Mouse (Mus musculus) cerebellum, adult 2 months (tissue): Measurements from ENCODE around the gene 2410004P03Rik. TPM values are rescaled to one million over a fixed set of nuclear protein-coding genes. Genes with fewer than 3 reads are reported as not detected.
A peak's percentile ranks its signal among the peaks of the same experiment; 100 is the strongest.

Source experiments
- DNase-seq, 2 experiments: peaks; one replicate each; pipeline ENCODE4 v3.0.0; 2021
- H3K27ac ChIP-seq: fragments of 200-500 bp; 2 replicates; pipeline ENCODE4 v1.5.1; 2012; ENCODE audit warnings: low read length, control low read depth, inconsistent platforms; ENCODE audit not compliant: insufficient read depth
- H3K27me3 ChIP-seq: fragments of 200-500 bp; 2 replicates; pipeline ENCODE4 v1.6.1; 2012; ENCODE audit warnings: inconsistent platforms, mild to moderate bottlenecking, low read length, moderate library complexity; ENCODE audit not compliant: control insufficient read depth, insufficient read depth
- H3K4me1 ChIP-seq: fragments of 200-500 bp; 2 replicates; pipeline ENCODE4 v1.6.1; 2011; ENCODE audit warnings: low read length; ENCODE audit not compliant: control insufficient read depth, insufficient read depth
- H3K4me3 ChIP-seq: fragments of 200-500 bp; replicated peaks from 2 replicates; pipeline ENCODE3; 2011; ENCODE audit warnings: mild to moderate bottlenecking, low read depth, low read length, control low read depth; ENCODE audit not compliant: insufficient read depth
- CTCF ChIP-seq: fragments of 200-500 bp; IDR thresholded peaks from 2 replicates; pipeline ENCODE4 v1.5.1; 2011; ENCODE audit warnings: low read depth, mild to moderate bottlenecking, control low read depth, low read length, moderate library complexity, borderline replicate concordance; ENCODE audit not compliant: insufficient read depth
- POLR2A ChIP-seq: fragments of 200-500 bp; IDR thresholded peaks from 2 replicates; pipeline ENCODE4 v1.6.1; 2011; ENCODE audit warnings: low read length, control low read depth, borderline replicate concordance; ENCODE audit not compliant: insufficient read depth
- WGBS: fragments of 180-500 bp; shearing (Covaris S2); methylation state at CpG from one replicate; pipeline ENCODE4 v1.1.7; 2018; 5-methylcytosine and 5-hydroxymethylcytosine counted together
- polyA plus RNA-seq: library from polyadenylated mRNA; depleted of rRNA; stranded (reverse); fragments of >200 nt; gene quantifications from 2 replicates; pipeline ENCODE4 v1.2.3, GENCODE M21; 2012

The 2410004P03Rik gene
- polyA plus RNA-seq, 1 experiment = 0.90 TPM

DNA sequence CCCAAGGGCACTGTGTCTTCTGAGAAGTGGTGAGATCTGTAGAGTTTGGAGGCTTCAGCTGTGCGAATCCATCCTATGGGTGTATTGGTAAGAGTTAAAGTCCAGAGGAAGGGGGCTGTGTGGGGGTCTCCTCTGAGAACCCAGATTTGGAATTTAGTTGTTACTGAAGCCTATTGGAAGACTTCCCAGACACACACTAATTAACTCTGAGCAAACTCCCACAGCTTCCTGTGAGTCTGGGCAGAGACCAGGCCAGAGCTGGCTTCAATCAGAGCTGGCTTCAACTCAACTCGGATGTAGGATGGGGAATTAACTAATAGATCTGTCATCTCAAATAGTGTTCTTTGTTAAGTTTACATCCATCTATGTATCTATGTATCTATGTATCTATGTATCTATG, 4.2 kb upstream of the 2410004P03Rik start:
- no peak for DNase-seq
- Histone ChIP-seq H3K27me3 (no peaks in the 10 kb centered on the region), H3K4me3 (no peak overlapping the region), H3K4me1 (no peaks in the 10 kb centered on the region), H3K27ac (no peak overlapping the region)
- TF ChIP-seq CTCF (no peak), POLR2A (no peak)
- WGBS = 44% methylated on average over 2 of the region's 2 CpGs

GRCm38 (mm10) chr12:17012067-17012899, 756 bp upstream of the 2410004P03Rik start:
- no peak for DNase-seq
- no peak overlapping the region for H3K27ac ChIP-seq
- H3K4me1 ChIP-seq = no peaks in the 10 kb centered on the region
- H3K4me3 ChIP-seq = no peak overlapping the region
- 82% methylated on average over 2 of the region's 2 CpGs for WGBS
- no peaks in the 10 kb centered on the region for H3K27me3 ChIP-seq
- TF ChIP-seq CTCF (no peak), POLR2A (no peak)

DNA sequence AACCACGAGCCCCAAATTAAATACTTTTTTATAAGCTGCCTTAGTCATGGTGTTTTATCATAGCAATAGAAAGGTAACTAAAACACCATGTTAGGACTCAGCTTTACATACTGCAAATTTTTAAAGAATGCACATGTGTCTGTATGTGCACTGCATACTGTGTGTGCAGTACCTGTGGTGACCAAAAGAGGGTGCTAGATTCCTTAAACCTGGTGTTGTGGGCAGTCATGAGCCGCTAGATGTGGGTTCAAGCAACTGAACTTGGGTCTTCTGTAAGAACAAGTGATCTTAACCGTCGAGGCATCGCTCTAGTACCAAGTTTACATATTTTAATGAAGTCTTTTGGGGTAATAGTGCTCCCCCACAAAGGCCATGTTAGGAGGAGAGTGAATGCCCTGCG, 2.1 kb downstream of the 2410004P03Rik start:
- no peaks in the 10 kb centered on the region for H3K27me3 ChIP-seq
- no peak for DNase-seq
- H3K4me3 ChIP-seq = no peak overlapping the region
- no peak for TF ChIP-seq CTCF
- no peak for TF ChIP-seq POLR2A
- H3K4me1 ChIP-seq = no peaks in the 10 kb centered on the region
- WGBS = 95% methylated on average over 6 of the region's 6 CpGs
- no peak overlapping the region for H3K27ac ChIP-seq

- Histone ChIP-seq H3K27ac (no peak overlapping the region), H3K27me3 (peaks cover 2% of the 10 kb centered on the region; the same call in 1 of the 2 replicates), H3K4me3 (no peak overlapping the region), H3K4me1 (no peaks in the 10 kb centered on the region; the same call in 1 of the 2 replicates)
- DNase-seq = no peak
- WGBS = 63% methylated on average over 4 of the region's 4 CpGs
- TF ChIP-seq CTCF (no peak), POLR2A (no peak)
These were observed 10.3 kb downstream of the 2410004P03Rik start for GRCm38 (mm10) chr12:17001211-17001610.

- Histone ChIP-seq H3K4me1 (no peaks in the 10 kb centered on the region; the same call in 1 of the 2 replicates), H3K27ac (no peak overlapping the region)
- no peak for TF ChIP-seq CTCF
- TF ChIP-seq POLR2A = no peak
These were observed 10.9 kb downstream of the 2410004P03Rik start for GRCm38 (mm10) chr12:17000628-17001027.

DNA sequence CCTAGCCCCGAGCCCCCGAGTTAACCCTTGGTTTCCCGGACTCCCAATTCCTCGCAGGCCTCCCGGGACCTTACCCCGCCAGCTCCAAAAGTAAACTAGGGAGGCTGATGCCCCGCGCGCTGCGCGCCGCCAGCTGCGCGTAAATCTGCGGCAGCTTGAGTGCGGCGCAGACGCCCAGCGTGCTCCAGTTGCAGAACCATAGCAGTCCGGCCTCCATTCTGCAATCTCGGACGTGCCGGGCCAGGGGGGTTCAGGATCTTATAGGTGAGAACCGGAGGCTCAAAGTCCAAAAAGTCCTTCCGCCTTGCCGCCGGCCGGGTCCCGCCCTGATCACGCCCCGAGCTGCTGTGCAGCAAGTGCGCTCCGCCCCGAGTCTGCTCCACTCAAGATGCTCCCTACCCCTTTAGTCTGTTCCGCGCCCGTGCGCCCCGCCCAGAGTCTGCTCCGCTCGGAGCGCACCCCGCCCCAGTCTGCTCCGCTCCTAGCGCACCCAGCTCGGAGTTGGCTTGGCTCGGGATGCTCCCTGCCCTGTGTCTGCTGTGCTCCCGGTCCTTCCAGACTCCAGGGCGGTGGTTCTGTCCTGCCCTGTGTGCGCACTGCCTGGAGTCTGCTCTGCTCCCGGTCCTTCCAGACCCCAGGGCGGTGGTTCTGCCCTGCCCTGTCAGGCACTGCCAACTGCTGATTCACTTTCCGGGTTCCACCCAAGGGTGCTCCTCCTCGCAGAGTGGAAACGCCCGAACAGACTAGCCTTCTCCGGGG, 11.6 kb downstream of the 2410004P03Rik start, which contains the start of gene Pqlc3:
Gene Pqlc3 (minus strand): TSS at position 670 of the 759 bp plus-strand sequence.
- Histone ChIP-seq H3K27ac (no peak within 1 kb of the TSS), H3K4me1 (no peaks in the 10 kb centered on the region; the same call in 1 of the 2 replicates), H3K4me3 (peak within 1 kb of the TSS; percentile 6), H3K27me3 (peaks cover 2% of the 10 kb centered on the region; the same call in 1 of the 2 replicates)
- DNase-seq = peak; percentile 47 to 55
- no peak for TF ChIP-seq CTCF
- 1% methylated on average over 57 of the region's 57 CpGs for WGBS

More at GRCm38 (mm10) chr12:17000628-17001027, 10.9 kb downstream of the 2410004P03Rik start:
- DNase-seq = no peak
- Histone ChIP-seq H3K27me3 (peaks cover 2% of the 10 kb centered on the region; the same call in 1 of the 2 replicates), H3K4me3 (no peak overlapping the region)
- WGBS = 75% methylated on average over 6 of the region's 6 CpGs

DNA sequence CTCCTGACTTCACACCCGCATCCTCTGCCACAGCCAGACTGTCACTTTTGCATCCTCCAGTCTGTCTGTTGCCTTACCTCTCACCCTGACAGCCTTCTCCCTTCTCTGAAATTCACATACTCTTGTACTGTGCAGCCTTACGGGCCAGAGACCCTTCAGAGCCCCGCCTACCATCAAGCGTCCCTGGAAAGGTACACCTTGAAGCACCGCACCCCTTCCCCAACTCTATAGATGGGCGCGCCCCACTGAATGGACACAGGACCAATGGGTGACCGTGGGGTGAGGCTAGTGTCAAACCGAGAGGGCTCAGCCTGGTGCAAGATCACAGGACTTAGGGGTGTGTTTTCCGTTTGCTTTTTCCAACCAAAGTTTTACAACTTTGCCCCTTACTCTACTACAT, 12.4 kb downstream of the 2410004P03Rik start:
- no peak for DNase-seq
- H3K4me3 ChIP-seq = no peak overlapping the region
- no peak overlapping the region for H3K27ac ChIP-seq
- peaks cover 2% of the 10 kb centered on the region; the same call in 1 of the 2 replicates for H3K27me3 ChIP-seq
- TF ChIP-seq POLR2A (no peak), CTCF (no peak)
- WGBS = 8% methylated on average over 10 of the region's 10 CpGs
- no peaks in the 10 kb centered on the region; the same call in 1 of the 2 replicates for H3K4me1 ChIP-seq
